Mouse (Mus musculus) midbrain, embryonic 16.5 days (tissue): ENCODE results near the gene 4930579F01Rik. TPM values are rescaled to one million over a fixed set of nuclear protein-coding genes. Genes with fewer than 3 reads are reported as not detected.
"Not testable (repeated sequence)": the region's sequence is repeated elsewhere in the genome, so short reads cannot be mapped to it uniquely, and the experiment has no call there.

ENCODE experiments used
- ATAC-seq: fragments of 200-750 bp; cut with Nextera tagmentation; 2 replicates; pipeline ENCODE4 v1.8.0; 2017; ENCODE audit warnings: moderate TSS enrichment
- H3K27ac ChIP-seq: fragments of 300-500 bp; sonication (generic); 2 replicates; pipeline ENCODE4 v1.5.1; 2014; ENCODE audit warnings: mild to moderate bottlenecking, low read length, mixed read lengths
- H3K27me3 ChIP-seq: fragments of 300-500 bp; sonication (generic); 2 replicates; pipeline ENCODE4 v1.6.1; 2014; ENCODE audit warnings: low read depth, low read length, mixed read lengths; ENCODE audit not compliant: control insufficient read depth, insufficient read depth
- H3K36me3 ChIP-seq: fragments of 300-500 bp; sonication (generic); 2 replicates; pipeline ENCODE4 v1.6.1; 2014; ENCODE audit warnings: mild to moderate bottlenecking, low read length, moderate library complexity, mixed read lengths; ENCODE audit not compliant: control insufficient read depth, insufficient read depth
- H3K4me1 ChIP-seq: fragments of 300-500 bp; sonication (generic); 2 replicates; pipeline ENCODE4 v1.6.1; 2014; ENCODE audit warnings: mild to moderate bottlenecking, low read length, mixed read lengths; ENCODE audit not compliant: control insufficient read depth, insufficient read depth
- H3K4me2 ChIP-seq: fragments of 300-500 bp; sonication (generic); 2 replicates; pipeline ENCODE4 v1.6.1; 2014; ENCODE audit warnings: mild to moderate bottlenecking, low read length, mixed read lengths
- H3K4me3 ChIP-seq: fragments of 300-500 bp; sonication (generic); 2 replicates; pipeline ENCODE4 v1.5.1; 2014; ENCODE audit warnings: low read depth, mild to moderate bottlenecking, low read length, moderate library complexity, mixed read lengths
- H3K9ac ChIP-seq: fragments of 300-500 bp; sonication (generic); 2 replicates; pipeline ENCODE4 v1.6.1; 2014; ENCODE audit warnings: low read depth, low read length, mixed read lengths
- H3K9me3 ChIP-seq: fragments of 300-500 bp; sonication (generic); replicated peaks from 2 replicates; pipeline ENCODE4 v1.6.1; 2014; ENCODE audit warnings: mild to moderate bottlenecking, low read length, mixed read lengths; ENCODE audit not compliant: control insufficient read depth, poor library complexity, severe bottlenecking
- WGBS: fragments of 180-500 bp; shearing (Covaris S2); extraction: QIAGEN DNeasy Blood & Tissue Kit; methylation state at CpG from one replicate; pipeline ENCODE4 v1.1.7; 2014; 5-methylcytosine and 5-hydroxymethylcytosine counted together
- polyA plus RNA-seq: library from polyadenylated mRNA; unstranded; fragments of >200 nt; fragmentation: Nextera tagmentation; extraction: Ambion mirVana; gene quantifications from 2 replicates; pipeline ENCODE4 v1.2.1, GENCODE M21; 2015

The 4930579F01Rik gene
- polyA plus RNA-seq, 1 experiment from 2014 or later, result not detected

DNA sequence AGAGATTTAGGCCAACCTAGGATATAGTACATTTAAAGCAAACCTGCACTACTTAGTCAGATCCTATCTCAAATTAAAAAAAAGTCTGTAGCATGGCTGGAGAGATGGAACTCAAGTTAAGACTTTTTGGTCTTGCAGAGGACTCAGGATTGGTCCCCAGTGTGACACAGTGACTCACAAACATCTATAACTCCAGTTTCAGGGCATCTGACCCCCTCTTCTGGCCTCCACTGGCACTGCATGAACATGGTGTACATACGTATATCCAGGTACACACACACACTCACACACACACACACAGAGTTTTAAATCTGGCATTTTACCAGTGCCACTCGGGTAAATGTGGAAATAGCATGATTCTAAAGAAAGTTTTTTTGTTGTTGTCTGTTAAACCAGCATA, 44.8 kb downstream of the 4930579F01Rik start:
- Histone ChIP-seq H3K4me3 (no peak overlapping the region), H3K27me3 (no peaks in the 10 kb centered on the region), H3K4me2 (no peak overlapping the region), H3K27ac (no peak overlapping the region), H3K36me3 (0 out of 2 replicates have a peak, but pooled peaks cover 3% of the 10 kb centered on the region), H3K9ac (no peak overlapping the region), H3K4me1 (peaks cover 2% of the 10 kb centered on the region; the same call in 1 of the 2 replicates), H3K9me3 (no peaks in the 10 kb centered on the region)
- WGBS, result 92% methylated on average over 2 of the region's 2 CpGs
- no peak for ATAC-seq

DNA sequence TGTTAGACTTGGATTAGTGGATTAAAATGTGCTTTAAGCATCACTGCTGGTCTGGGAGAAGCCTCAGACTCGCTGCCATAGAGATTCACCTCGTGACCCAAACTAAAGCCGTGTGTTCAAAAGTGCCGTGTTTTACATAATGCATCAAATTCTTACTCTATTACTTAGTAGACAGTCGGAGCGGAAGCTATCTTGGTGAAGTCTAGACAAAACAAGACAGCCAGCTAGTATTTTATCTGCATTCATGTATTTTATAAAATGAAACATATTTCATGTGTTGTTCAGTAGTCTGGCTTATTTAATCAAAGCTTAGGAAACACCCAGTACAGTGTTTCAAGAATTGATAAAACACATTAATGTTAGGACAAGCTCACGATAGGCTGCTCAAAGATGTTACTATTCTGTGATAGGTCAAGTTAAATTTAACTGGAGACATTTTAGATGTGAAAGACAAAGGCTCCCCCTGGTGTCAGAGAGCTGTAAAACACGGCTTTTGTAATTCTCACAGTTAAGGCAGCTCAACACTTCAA, 48.9 kb downstream of the 4930579F01Rik start, which contains the start of gene Mttp:
TSS of gene Mttp (minus strand) at position 327 of the 530 bp plus-strand sequence.
- Histone ChIP-seq H3K9me3 (no peaks in the 10 kb centered on the region), H3K9ac (peak within 1 kb of the TSS; percentile 79), H3K27me3 (no peaks in the 10 kb centered on the region), H3K4me2 (peak within 1 kb of the TSS; percentile 85), H3K4me1 (peaks cover 11% of the 10 kb centered on the region), H3K4me3 (peak within 1 kb of the TSS; percentile 73), H3K27ac (peak within 1 kb of the TSS; percentile 98), H3K36me3 (0 out of 2 replicates have a peak, but pooled peaks cover 3% of the 10 kb centered on the region)
- ATAC-seq, result peak; percentile 25; the same call in 1 of the 2 replicates
- 1% methylated on average over 8 of the region's 8 CpGs for WGBS

DNA sequence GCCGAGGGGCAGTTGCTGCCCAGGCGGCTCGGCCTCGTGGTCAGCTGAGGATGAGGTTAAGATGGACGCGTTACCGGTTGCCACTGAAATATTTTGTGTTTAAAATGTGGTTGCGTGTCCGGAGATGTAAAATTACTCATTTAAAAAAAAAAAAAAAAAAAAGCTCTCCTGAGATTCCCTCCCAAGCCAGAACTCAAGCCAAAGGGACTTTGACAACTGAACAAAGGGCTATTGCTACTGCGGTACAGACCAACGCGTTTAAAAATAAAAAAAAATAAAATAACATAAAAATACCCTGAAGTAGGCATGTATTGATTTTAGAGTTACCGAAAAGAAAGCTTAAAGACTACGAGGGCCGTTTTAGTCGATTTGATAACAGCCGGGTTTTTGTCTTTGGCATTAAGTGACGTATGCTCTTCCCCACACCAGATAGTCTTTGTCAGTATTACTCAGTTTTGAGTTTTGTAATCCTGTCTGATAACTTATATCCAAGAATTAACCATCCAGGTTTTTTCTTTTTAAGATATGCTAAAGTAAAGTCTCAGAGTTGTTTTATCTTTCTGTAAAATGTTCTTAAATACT, 49.5 kb downstream of the 4930579F01Rik start:
- under 1% methylated on average over 18 of the region's 18 CpGs for WGBS
- peak; percentile 1; the same call in 1 of the 2 replicates for ATAC-seq
- peaks cover 11% of the 10 kb centered on the region for H3K4me1 ChIP-seq

DNA sequence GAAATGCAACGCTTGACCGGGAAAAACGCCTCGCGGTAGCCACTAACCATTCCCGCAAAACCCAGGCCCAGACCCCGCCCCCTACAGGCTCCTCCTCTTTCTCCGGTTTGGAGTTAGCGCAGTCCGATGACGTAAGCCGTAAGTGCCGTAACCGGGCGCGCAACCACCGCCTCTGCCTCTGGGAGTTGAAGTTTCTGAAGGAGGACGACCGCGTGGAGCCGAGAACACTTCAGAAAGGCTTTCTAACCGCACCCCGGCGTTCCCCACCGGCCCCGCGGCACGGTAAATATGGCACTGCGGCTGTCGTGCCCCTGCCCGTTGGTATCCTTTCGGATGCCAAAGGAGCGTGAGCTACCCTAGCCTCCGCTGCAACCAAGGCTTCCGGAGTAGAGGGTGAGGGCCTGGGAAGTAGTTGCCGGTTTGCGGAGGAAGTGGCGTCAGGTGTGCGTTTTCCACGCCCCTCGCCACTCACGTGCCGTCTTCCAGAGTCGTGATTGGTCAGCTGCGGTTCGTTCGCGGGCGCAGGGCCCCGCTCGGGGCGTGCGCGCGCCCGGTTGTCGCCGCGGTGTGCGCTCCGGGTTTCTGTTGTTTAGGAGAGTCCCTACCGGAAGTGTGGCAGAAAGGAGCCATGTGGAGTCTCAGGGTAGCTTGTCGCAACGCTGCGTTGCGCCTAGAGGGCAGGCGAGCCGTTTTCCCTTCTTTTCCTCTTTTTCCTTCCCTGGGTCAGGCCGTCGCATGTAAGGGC, 50.1 kb downstream of the 4930579F01Rik start, which contains the start of gene Trmt10a:
TSS of gene Trmt10a (plus strand) at position 134 of the 745 bp plus-strand sequence.
- peak within 1 kb of the TSS; percentile 73 for H3K4me3 ChIP-seq

More for the DNA sequence above, 49.5 kb downstream of the 4930579F01Rik start:
- H3K36me3 ChIP-seq, result no peaks in the 10 kb centered on the region
- H3K27ac ChIP-seq, result peak overlapping the region; percentile 98
- no peaks in the 10 kb centered on the region for H3K27me3 ChIP-seq
- no peaks in the 10 kb centered on the region for H3K9me3 ChIP-seq
- H3K9ac ChIP-seq, result peak overlapping the region; percentile 79
- H3K4me3 ChIP-seq, result peak overlapping the region; percentile 73
- H3K4me2 ChIP-seq, result peak overlapping the region; percentile 85

DNA sequence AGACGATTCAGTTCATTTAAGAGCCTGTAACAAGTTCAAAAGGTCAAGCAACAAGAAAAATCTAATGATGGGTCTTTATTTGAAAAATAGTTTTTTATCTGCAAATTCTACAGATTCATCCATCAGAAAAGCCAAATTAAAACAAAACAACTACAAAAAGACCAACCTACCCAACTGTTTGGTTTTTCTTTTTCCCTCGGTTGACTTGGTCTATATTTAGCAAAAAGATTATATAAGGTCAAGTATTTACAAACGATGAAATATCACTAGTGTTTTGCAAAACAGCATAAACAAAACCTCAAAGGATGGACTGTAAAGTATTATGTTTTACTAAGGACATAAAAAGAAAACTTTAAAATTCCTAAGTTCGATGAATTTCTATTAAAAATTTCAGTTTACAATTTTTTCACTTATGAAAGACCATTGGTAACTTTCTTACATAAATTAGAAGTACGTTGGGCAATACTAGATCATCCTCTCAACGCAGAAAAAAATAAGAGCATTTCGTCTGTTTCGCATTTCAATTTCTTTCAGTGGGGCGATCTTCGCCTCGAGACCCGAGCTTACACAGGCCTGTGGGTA, 50.8 kb downstream of the 4930579F01Rik start:
- Histone ChIP-seq H3K27ac (peak overlapping the region; percentile 98), H3K4me2 (peak overlapping the region; percentile 49), H3K9me3 (no peaks in the 10 kb centered on the region), H3K36me3 (no peaks in the 10 kb centered on the region), H3K4me1 (peaks cover 11% of the 10 kb centered on the region), H3K4me3 (peak overlapping the region; percentile 73), H3K27me3 (no peaks in the 10 kb centered on the region), H3K9ac (peak overlapping the region; percentile 70)
- WGBS, result 7% methylated on average over 12 of the region's 12 CpGs
- no peak for ATAC-seq

More for the DNA sequence above, 50.1 kb downstream of the 4930579F01Rik start, which contains the start of gene Trmt10a:
- H3K9ac ChIP-seq, result peak within 1 kb of the TSS; percentile 79
- H3K36me3 ChIP-seq, result no peaks in the 10 kb centered on the region
- under 1% methylated on average over 70 of the region's 70 CpGs for WGBS
- H3K27ac ChIP-seq, result peak within 1 kb of the TSS; percentile 98
- peak within 1 kb of the TSS; percentile 85 for H3K4me2 ChIP-seq
- no peaks in the 10 kb centered on the region for H3K27me3 ChIP-seq
- peak; percentile 99 for ATAC-seq
- no peaks in the 10 kb centered on the region for H3K9me3 ChIP-seq
- peaks cover 11% of the 10 kb centered on the region for H3K4me1 ChIP-seq

DNA sequence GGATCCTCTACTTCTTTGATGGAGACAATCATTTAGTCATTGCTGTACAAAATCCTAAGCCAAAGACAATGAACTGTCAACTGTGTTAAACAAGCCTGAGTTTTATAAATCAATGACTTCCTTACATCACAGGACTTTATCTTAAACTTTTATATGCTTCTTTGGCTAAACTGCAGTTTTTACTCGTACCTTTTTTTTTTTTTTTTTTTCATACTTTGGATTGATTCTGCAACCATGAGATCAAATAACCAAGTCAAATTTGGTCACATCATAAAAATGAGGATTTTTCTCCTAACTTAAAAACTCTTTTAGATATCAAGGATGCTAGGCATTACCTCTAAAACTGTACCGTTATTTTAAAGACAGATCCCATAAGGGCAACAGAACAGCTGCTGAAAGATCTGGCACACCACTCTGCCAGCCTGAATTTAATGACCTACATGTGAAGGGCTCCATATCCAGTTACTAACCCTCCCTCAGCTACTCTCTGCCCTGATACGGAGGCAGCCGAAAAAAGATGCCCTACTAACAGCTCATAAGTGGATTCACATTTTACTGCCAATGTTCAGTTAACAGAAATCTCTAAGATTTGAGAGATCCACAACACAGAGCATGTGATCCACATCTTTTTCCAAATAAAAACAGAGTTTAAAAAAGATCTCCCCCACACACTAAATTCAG, 51.4 kb downstream of the 4930579F01Rik start:
- no peak for ATAC-seq
- peak overlapping the region; percentile 49 for H3K4me2 ChIP-seq
- peaks cover 11% of the 10 kb centered on the region for H3K4me1 ChIP-seq
- H3K4me3 ChIP-seq, result 0 out of 2 replicates have a peak overlapping the region, but pooled peaks have one; percentile 4
- H3K27ac ChIP-seq, result peak overlapping the region; percentile 28; the same call in 1 of the 2 replicates
- H3K36me3 ChIP-seq, result no peaks in the 10 kb centered on the region
- WGBS, result 64% methylated on average over 4 of the region's 4 CpGs
- H3K27me3 ChIP-seq, result no peaks in the 10 kb centered on the region
- H3K9ac ChIP-seq, result peak overlapping the region; percentile 41; the same call in 1 of the 2 replicates
- no peaks in the 10 kb centered on the region for H3K9me3 ChIP-seq

DNA sequence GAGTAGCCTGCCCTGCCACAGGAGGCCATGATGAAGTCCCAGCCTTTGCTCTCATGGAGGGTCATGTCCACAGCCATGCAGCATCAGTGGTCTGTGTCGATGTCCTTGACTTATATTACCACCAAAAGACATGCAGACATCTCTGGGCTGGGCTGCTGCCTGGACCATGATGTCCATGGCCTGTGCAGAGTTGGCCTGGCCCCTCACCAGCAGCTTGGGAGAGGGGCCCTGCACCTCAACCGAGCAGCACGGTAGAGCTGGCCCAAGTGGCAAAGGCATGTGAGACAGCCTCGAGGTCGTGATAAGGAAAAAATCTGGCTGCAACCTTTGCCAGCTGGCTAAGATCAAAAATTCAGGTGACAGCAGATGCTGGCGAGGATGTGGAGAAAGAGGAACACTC, 54.0 kb downstream of the 4930579F01Rik start:
- Histone ChIP-seq H3K4me2 (no peak overlapping the region), H3K9me3 (no peaks in the 10 kb centered on the region), H3K4me3 (no peak overlapping the region), H3K27me3 (no peaks in the 10 kb centered on the region), H3K36me3 (no peaks in the 10 kb centered on the region), H3K9ac (no peak overlapping the region), H3K4me1 (peaks cover 11% of the 10 kb centered on the region), H3K27ac (no peak overlapping the region)
- ATAC-seq, result no peak
- WGBS, result 94% methylated on average over 6 of the region's 6 CpGs

DNA sequence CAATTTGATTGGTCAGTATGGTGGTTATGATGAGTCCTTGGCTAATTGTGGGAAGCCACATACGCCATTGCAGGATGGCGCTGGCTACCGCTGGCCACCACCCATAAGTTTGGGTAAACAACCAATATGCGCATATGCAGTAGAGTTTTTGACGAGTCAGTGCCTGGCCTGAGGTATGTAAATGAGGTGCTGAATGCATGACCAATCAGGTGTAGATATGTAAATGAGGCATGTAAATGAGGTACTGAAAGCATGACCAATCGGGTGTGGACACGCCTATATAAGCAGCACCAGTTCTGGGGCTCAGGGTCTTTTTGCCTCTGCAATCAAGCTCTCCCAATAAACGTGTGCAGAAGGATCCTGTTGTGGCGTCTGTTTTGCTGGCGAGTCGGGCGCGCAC, 55.5 kb downstream of the 4930579F01Rik start:
- not testable (repeated sequence) for H3K27ac ChIP-seq, H3K36me3 ChIP-seq, H3K4me1 ChIP-seq, H3K9me3 ChIP-seq, H3K4me2 ChIP-seq, H3K4me3 ChIP-seq, ATAC-seq, H3K9ac ChIP-seq, H3K27me3 ChIP-seq
- WGBS, result 92% methylated on average over 13 of the region's 13 CpGs
